Mouse (Mus musculus): ENCODE measurements at regions not wholly inside any gene's neighbourhood (a gene's known extent, or its start where the extent isn't known, plus 50 kb on each side); places are given as distances from the start of the nearest gene placed in this dataset.

DNA sequence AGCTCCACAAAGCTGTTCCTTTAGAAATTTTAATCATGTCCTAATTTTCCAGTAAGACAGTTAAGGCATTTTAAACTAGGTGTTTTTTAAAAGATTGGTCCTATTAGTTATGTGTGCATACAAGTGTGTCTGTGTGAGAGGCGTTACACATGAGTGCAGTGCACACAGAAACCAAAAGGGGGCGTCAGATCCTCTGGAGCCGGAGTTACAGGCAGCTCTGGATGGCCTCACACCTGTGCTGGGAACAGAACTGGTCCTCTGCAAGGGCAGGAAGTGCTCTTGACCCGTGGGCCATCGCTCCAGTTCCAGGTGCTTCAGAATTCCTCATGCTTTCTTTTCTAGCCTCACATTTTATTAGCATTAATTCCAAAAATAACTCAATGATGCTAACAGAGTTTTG lies 122.3 kb downstream of the Kctd15 start:
- H3K9me3 ChIP-seq (replicated peaks; ENCODE audit: control insufficient read depth, low read length, poor library complexity, severe bottlenecking): no peaks in the 10 kb centered on the region
- no peaks in the 10 kb centered on the region for H3K36me3 ChIP-seq (ENCODE audit: control insufficient read depth, insufficient read depth, low read length)
- no peaks in the 10 kb centered on the region; the same call in 1 of the 2 replicates for H3K4me1 ChIP-seq (ENCODE audit: control insufficient read depth, insufficient read depth, low read length)
- ATAC-seq: no peak
- H3K27ac ChIP-seq (ENCODE audit: low read length): no peak overlapping the region
- no peak overlapping the region for H3K4me3 ChIP-seq (ENCODE audit: low read depth, low read length)
- 74% methylated on average over 5 of the region's 5 CpGs for WGBS
- no peak overlapping the region for H3K4me2 ChIP-seq (ENCODE audit: low read length)
- H3K9ac ChIP-seq (ENCODE audit: low read depth, low read length): no peak overlapping the region
- H3K27me3 ChIP-seq (ENCODE audit: control insufficient read depth, insufficient read depth, low read depth, low read length): no peaks in the 10 kb centered on the region

DNA sequence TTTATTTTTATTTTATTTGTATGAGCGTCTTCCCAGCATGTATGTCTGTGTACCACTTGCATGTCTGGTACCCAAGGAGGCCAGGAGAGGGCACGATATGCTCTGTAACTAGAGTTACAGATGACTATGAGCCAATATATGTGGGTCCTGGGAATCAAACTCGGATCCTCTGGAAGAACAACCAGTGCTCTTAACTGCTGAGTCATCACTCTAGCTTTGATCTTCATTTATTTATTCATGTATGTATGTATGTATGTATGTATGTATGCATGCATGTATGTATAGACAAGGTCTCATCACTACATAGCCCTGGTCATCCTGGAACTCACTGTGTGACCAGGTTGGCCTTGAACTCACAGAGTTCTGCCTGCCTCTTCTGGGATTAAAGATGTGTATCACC lies 124.9 kb downstream of the Kctd15 start:
- Histone ChIP-seq H3K9me3 (replicated peaks; ENCODE audit: control insufficient read depth, low read length, poor library complexity, severe bottlenecking) (no peaks in the 10 kb centered on the region), H3K4me3 (ENCODE audit: low read depth, low read length) (no peak overlapping the region), H3K27ac (ENCODE audit: low read length) (no peak overlapping the region), H3K9ac (ENCODE audit: low read depth, low read length) (no peak overlapping the region), H3K4me1 (ENCODE audit: control insufficient read depth, insufficient read depth, low read length) (no peaks in the 10 kb centered on the region; the same call in 1 of the 2 replicates), H3K27me3 (ENCODE audit: control insufficient read depth, insufficient read depth, low read depth, low read length) (no peaks in the 10 kb centered on the region), H3K36me3 (ENCODE audit: control insufficient read depth, insufficient read depth, low read length) (no peaks in the 10 kb centered on the region), H3K4me2 (ENCODE audit: low read length) (no peak overlapping the region)
- ATAC-seq: no peak
- 89% methylated on average over 3 of the region's 3 CpGs for WGBS

DNA sequence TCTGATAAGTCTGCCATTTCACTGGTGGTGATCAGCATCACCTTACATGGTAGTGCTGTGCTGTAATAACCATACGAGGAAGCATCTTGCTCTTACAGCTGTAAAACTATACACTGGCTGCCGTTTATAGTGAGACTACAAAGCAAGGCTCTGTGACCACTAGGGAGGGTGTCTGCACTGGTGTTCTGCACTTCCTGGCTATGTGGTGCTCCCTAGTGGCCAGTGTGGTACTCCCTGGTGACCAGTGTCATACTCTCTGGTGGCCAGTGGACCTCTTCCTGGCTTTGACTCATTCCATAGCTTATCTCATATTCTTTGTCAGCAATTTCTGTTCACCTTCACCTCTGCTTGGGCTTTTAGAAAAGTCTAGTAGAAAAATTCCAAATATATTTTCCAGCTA lies 114.7 kb upstream of the Lsm14a start:
- WGBS: 78% methylated on average over 2 of the region's 2 CpGs
- H3K9me3 ChIP-seq (replicated peaks; ENCODE audit: control insufficient read depth, low read length, poor library complexity, severe bottlenecking): no peaks in the 10 kb centered on the region
- H3K4me2 ChIP-seq (ENCODE audit: low read length): no peak overlapping the region
- no peak overlapping the region for H3K4me3 ChIP-seq (ENCODE audit: low read depth, low read length)
- H3K9ac ChIP-seq (ENCODE audit: low read depth, low read length): no peak overlapping the region
- no peak for ATAC-seq
- no peaks in the 10 kb centered on the region for H3K36me3 ChIP-seq (ENCODE audit: control insufficient read depth, insufficient read depth, low read length)
- no peaks in the 10 kb centered on the region for H3K27me3 ChIP-seq (ENCODE audit: control insufficient read depth, insufficient read depth, low read depth, low read length)
- no peak overlapping the region for H3K27ac ChIP-seq (ENCODE audit: low read length)
- no peaks in the 10 kb centered on the region for H3K4me1 ChIP-seq (ENCODE audit: control insufficient read depth, insufficient read depth, low read length)

DNA sequence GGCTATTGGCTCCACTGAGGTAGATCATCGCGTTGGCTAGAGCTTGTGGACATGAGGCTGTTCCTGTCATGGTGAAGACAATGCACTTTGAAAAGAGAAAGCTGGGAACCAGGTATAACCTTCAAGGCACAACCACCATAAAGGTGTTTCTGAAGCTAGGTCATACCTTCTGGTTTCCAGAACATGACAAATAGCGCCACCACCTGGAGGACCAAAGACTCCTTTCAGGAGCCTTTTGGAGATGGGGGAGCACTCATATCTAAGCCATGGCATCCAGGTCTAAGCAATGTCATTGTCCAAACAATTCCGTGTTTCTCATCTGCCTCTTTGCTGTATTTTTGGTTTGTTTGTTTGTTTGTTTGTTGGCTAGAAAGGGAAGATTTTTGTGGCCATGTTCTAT lies 113.7 kb upstream of the Lsm14a start:
- ATAC-seq: no peak
- 74% methylated on average over 4 of the region's 4 CpGs for WGBS

DNA sequence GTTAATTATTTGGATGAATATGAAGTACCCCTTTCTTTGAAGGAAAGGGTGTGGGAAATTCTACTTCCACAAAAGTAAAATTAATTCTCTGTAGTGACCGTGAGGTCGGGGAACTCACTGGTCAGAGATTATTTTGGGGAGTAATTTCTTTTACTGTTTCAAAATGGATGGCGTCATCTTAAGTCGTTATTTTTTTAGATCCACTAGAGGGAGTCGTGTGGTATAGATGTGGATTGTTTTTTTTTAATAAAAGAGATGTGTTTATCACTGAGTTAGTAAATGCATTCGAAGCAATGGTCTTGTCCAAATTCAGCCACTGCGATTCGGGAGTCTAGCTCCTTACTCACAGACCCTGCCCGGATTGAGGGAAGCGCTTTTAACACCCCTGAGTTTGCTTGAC lies 100.8 kb upstream of the Lsm14a start:
- H3K9ac ChIP-seq (ENCODE audit: low read depth, low read length): no peak overlapping the region
- no peaks in the 10 kb centered on the region for H3K27me3 ChIP-seq (ENCODE audit: control insufficient read depth, insufficient read depth, low read depth, low read length)
- no peak overlapping the region for H3K4me3 ChIP-seq (ENCODE audit: low read depth, low read length)

More for the DNA sequence above, 113.7 kb upstream of the Lsm14a start:
- Histone ChIP-seq H3K27ac (ENCODE audit: low read length) (no peak overlapping the region), H3K36me3 (ENCODE audit: control insufficient read depth, insufficient read depth, low read length) (no peaks in the 10 kb centered on the region), H3K9me3 (replicated peaks; ENCODE audit: control insufficient read depth, low read length, poor library complexity, severe bottlenecking) (no peaks in the 10 kb centered on the region), H3K4me2 (ENCODE audit: low read length) (no peak overlapping the region), H3K4me1 (ENCODE audit: control insufficient read depth, insufficient read depth, low read length) (no peaks in the 10 kb centered on the region), H3K9ac (ENCODE audit: low read depth, low read length) (no peak overlapping the region), H3K4me3 (ENCODE audit: low read depth, low read length) (no peak overlapping the region), H3K27me3 (ENCODE audit: control insufficient read depth, insufficient read depth, low read depth, low read length) (no peaks in the 10 kb centered on the region)

DNA sequence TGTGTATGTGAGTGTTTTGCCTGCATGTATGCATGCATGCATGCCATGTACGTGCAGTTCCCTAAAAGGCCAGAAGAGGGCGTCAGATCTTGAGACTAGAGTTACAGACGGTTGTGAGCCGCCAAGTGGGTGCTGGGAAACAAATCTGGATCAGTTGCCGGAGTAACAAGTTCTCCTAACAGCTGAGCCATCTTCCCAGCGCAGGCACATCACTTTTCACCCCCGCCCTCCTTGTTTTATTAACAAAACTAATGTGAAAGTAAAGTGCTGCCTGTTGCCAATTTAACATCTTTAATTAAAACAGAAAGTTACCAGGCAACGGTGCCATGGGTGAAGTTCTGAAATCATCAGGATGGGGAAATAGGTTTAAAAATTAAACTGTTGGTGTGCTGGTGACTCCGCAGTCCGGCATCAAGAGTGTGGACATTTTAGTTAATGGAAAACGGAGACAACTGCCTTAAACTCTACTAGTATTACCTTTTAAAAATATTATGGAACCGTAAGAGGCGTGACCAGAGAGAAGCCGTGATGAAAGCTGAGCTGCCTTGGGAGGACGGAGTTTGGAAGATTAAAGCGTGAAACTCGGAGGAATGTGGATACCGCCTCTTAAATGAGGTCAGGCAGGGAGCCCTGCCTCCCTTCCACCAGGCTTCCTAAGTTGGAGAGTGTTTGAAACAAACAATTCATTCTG lies 91.9 kb upstream of the Lsm14a start:
- H3K27me3 ChIP-seq (ENCODE audit: control insufficient read depth, insufficient read depth, low read depth, low read length): no peaks in the 10 kb centered on the region
- ATAC-seq: no peak
- no peaks in the 10 kb centered on the region for H3K36me3 ChIP-seq (ENCODE audit: control insufficient read depth, insufficient read depth, low read length)
- no peaks in the 10 kb centered on the region for H3K4me1 ChIP-seq (ENCODE audit: control insufficient read depth, insufficient read depth, low read length)
- 82% methylated on average over 18 of the region's 18 CpGs for WGBS
- H3K27ac ChIP-seq (ENCODE audit: low read length): no peak overlapping the region
- H3K9me3 ChIP-seq (replicated peaks; ENCODE audit: control insufficient read depth, low read length, poor library complexity, severe bottlenecking): no peaks in the 10 kb centered on the region
- H3K4me2 ChIP-seq (ENCODE audit: low read length): no peak overlapping the region
- H3K9ac ChIP-seq (ENCODE audit: low read depth, low read length): no peak overlapping the region
- H3K4me3 ChIP-seq (ENCODE audit: low read depth, low read length): no peak overlapping the region

More for the DNA sequence above, 100.8 kb upstream of the Lsm14a start:
- Histone ChIP-seq H3K36me3 (ENCODE audit: control insufficient read depth, insufficient read depth, low read length) (no peaks in the 10 kb centered on the region), H3K4me2 (ENCODE audit: low read length) (no peak overlapping the region), H3K9me3 (replicated peaks; ENCODE audit: control insufficient read depth, low read length, poor library complexity, severe bottlenecking) (peaks cover 4% of the 10 kb centered on the region; the same call in 1 of the 2 replicates), H3K4me1 (ENCODE audit: control insufficient read depth, insufficient read depth, low read length) (no peaks in the 10 kb centered on the region), H3K27ac (ENCODE audit: low read length) (no peak overlapping the region)
- ATAC-seq: no peak
- 64% methylated on average over 10 of the region's 10 CpGs for WGBS

DNA sequence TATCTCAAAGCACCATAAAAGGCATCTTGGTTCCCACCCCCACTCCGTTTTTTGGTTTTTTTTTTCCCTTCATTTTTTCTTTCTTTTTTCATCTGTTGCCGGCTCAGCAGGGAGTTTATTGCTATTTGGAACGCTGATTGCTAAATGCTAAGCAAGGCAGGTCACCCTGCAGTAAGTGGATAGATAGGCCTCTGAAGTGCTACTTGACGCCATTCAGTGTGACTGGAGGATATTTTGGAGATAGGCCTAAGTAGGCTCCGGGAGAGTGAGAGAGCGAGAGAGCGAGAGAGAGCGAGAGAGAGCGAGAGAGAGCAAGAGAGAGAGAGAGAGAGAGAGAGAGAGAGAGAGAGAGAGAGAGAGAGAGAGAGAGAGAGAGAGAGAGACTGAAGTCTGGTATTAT lies 90.3 kb upstream of the Lsm14a start:
- Histone ChIP-seq H3K36me3 (ENCODE audit: control insufficient read depth, insufficient read depth, low read length) (no peaks in the 10 kb centered on the region), H3K27me3 (ENCODE audit: control insufficient read depth, insufficient read depth, low read depth, low read length) (no peaks in the 10 kb centered on the region), H3K4me1 (ENCODE audit: control insufficient read depth, insufficient read depth, low read length) (no peaks in the 10 kb centered on the region), H3K9me3 (replicated peaks; ENCODE audit: control insufficient read depth, low read length, poor library complexity, severe bottlenecking) (no peaks in the 10 kb centered on the region), H3K4me3 (ENCODE audit: low read depth, low read length) (no peak overlapping the region), H3K9ac (ENCODE audit: low read depth, low read length) (no peak overlapping the region), H3K27ac (ENCODE audit: low read length) (no peak overlapping the region), H3K4me2 (ENCODE audit: low read length) (no peak overlapping the region)
- ATAC-seq: no peak
- WGBS: 81% methylated on average over 8 of the region's 9 CpGs

DNA sequence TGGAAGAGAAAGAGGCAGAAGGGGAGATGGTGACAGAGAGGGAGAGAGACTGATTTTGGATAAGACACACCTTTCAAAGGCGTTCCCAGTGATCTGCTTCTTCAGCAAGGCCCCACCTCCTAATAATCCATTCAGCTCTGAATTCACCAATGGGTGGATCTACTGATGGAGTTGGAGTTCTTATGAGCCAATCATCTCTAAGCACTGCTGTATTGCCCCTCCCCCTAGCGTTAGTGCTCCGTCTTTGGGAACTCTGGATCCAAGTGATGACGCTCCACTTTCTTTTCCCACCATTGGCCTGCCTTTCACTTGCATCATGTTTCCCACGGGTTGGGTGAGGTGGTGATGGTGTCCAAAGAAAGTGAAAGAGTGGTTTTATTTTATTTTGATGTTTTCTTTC lies 87.7 kb upstream of the Lsm14a start:
- Histone ChIP-seq H3K4me3 (ENCODE audit: low read depth, low read length) (no peak overlapping the region), H3K9ac (ENCODE audit: low read depth, low read length) (no peak overlapping the region), H3K27ac (ENCODE audit: low read length) (no peak overlapping the region), H3K27me3 (ENCODE audit: control insufficient read depth, insufficient read depth, low read depth, low read length) (no peaks in the 10 kb centered on the region), H3K36me3 (ENCODE audit: control insufficient read depth, insufficient read depth, low read length) (no peaks in the 10 kb centered on the region), H3K9me3 (replicated peaks; ENCODE audit: control insufficient read depth, low read length, poor library complexity, severe bottlenecking) (no peaks in the 10 kb centered on the region), H3K4me1 (ENCODE audit: control insufficient read depth, insufficient read depth, low read length) (no peaks in the 10 kb centered on the region), H3K4me2 (ENCODE audit: low read length) (no peak overlapping the region)
- ATAC-seq: no peak
- whole genome bisulfite sequencing: 73% methylated on average over 5 of the region's 5 CpGs

DNA sequence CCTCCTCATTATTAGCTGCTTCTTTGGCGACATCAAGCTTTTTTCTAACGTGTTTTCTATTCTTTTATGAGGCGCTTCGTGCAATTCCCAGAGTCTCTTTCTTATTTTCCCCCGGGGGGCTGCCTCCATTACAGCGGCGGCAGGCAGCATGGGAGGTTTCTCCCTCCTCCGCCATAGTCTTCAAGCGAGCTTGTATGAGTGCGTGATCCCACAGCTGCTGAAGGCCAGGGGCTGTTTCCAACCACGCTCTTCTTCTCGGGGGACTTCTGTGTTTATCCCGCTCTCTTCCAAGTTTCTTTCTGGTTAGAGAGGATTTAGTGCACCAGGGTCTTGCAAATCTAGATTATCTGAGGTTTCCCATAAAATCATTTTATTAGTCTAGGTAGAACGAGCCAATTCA lies 77.9 kb upstream of the Lsm14a start:
- H3K4me1 ChIP-seq (ENCODE audit: control insufficient read depth, insufficient read depth, low read length): peaks cover 4% of the 10 kb centered on the region; the same call in 1 of the 2 replicates
- H3K36me3 ChIP-seq (ENCODE audit: control insufficient read depth, insufficient read depth, low read length): no peaks in the 10 kb centered on the region
- H3K4me3 ChIP-seq (ENCODE audit: low read depth, low read length): no peak overlapping the region
- no peak overlapping the region; the same call in 1 of the 2 replicates for H3K27ac ChIP-seq (ENCODE audit: low read length)
- H3K4me2 ChIP-seq (ENCODE audit: low read length): peak overlapping the region; percentile 37
- 32% methylated on average over 14 of the region's 14 CpGs for WGBS
- ATAC-seq: no peak
- no peaks in the 10 kb centered on the region for H3K27me3 ChIP-seq (ENCODE audit: control insufficient read depth, insufficient read depth, low read depth, low read length)
- no peak overlapping the region for H3K9ac ChIP-seq (ENCODE audit: low read depth, low read length)
- no peaks in the 10 kb centered on the region for H3K9me3 ChIP-seq (replicated peaks; ENCODE audit: control insufficient read depth, low read length, poor library complexity, severe bottlenecking)

Measured in midbrain, embryonic 16.5 days (tissue).